Mouse (Mus musculus) ES-CJ7 (cell line): ENCODE data around the gene Mrps24.

Source experiments
- DNase-seq: peaks from one replicate; pipeline ENCODE4 v3.0.0; 2011; ENCODE audit warnings: low read depth, low spot score

The Mrps24 gene

DNA sequence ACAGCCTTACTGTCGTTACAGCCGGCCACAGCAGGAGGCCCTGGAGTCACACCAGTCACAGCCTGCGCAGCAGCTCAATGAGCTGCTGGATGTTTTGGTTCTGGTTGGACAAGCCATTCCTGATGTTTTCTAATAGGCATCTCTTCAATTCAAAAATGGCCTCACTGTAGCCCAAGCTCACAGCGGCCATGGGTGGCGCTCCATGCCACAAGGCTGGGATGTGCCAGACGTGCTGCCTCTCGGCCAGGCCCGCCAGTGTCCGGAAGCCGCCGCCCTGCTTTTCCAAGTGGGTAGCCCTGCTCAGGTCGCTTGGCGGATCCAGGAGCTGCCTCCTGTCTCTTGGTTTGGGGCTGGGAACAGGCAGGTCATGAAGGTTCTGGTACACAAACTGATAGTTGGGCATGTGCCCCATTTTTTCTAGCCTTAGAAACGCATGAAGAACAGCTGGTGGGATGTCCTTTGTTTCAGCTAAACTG, at the start of gene Mrps24:
Mrps24 (minus strand) TSS at position 51 of the 476 bp plus-strand sequence.
- no peak for DNase-seq

DNA sequence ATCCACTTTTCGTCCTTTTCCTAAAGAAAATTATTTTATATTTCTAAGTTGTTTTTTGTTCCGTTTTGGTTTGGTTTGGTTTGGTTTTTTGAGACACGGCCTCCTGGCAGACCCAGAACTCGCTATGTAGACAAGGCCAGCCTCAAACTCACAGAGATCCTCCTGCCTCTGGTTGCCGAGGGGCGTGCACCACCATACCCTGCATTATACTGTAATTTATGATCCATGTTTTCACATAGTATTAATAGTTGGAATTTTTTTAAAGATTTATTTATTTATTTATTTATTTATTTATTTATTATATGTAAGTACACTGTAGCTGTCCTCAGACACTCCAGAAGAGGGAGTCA, 47.1 kb upstream of the Mrps24 start:
- DNase-seq, result peak; percentile 27

DNA sequence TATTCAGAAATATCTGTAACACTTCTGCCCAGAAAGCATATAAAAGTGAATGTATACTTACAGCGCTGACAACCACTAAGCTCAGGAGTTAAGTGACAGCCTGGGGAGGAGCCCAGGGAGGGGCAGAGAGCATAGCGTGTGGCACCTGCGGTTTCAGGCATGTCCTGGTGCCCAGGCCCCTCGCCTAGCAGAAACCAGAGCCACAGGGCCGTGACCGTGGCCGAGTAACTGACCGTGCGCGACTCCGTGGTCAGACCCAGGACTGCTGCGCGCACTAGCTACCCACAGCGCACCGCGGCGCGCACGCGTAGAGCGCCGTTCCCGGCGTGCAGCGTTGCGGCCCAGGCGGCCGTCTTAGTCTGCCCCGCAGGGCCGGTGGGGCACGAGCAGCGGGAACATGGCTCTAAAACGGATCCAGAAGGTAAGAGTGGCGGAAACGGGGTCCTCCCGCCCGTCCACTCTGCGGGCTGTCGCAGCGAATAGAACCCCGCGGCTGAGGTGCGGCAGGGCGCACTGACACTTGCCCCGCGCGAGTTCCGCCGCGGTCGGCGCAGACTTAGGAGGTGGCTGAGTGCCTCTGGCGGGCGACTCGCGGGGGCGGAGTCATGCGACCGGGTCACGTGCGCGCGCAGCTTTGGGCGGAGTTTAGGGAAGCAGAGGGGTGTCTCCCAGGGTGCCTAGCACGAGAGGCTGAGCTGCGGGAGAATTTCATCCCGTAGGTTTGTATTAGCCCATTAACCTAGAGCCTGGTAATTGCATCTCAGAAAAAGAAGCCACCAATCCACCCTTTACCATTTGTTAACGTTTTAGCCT, 46.5 kb upstream of the Mrps24 start, which contains the start of gene Urgcp:
Urgcp (minus strand) TSS at position 557 of the 813 bp plus-strand sequence.
- DNase-seq, result peak; percentile 96

DNA sequence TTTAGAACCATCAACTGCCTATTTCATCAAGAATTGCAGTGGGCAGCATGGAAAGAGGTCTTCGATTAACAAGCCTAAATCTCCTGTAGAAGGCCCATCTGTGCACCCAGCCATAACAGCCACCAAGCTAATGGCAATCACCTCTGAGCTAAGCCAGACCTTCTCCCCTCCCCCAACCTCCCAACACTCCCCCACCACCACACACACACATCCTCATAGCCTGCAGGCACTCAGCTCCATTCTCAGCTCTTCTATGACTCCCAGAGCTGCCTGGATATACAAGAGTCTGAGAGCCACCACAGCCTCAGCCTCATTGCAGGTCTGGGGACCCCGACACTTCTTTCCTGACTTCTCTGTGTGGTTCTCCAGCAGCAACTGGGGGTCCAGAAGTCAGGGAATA, 38.3 kb upstream of the Mrps24 start:
- DNase-seq, result no peak

DNA sequence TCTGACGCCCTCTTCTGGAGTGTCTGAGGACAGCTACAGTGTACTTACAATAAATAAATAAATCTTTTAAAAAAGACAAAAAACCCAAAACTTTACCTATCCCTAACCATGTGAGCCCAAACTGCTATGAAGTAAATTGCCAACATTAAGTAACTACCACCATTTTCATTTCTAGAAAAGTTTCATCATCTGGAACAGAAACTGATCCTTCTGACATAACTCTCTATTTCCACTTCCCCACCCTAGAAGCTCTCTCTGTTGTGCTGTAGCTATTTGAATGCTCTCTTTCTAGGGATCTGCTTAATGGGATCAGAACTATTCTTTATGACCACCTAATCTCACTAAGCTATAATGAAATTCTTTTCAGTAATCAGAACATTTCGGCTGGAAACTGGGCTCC, 29.5 kb upstream of the Mrps24 start:
- no peak for DNase-seq

DNA sequence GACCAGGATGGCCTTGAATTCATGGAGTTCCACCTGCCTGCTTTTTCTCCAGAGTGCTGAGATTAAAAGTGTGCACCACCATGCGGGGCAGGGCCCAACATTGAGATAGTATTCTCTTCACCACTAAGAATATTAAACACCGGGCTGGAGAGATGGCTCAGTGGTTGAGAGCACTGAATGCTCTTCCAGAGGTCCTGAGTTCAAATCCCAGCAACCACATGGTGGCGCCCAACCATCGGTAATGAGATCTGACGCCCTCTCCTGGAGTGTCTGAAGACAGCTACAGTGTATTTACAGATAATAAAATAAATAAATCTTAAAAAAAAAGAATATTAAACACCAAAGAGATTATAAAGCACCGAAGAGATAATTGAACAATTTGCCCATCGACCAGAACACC, 26.6 kb upstream of the Mrps24 start:
- DNase-seq, result no peak

DNA sequence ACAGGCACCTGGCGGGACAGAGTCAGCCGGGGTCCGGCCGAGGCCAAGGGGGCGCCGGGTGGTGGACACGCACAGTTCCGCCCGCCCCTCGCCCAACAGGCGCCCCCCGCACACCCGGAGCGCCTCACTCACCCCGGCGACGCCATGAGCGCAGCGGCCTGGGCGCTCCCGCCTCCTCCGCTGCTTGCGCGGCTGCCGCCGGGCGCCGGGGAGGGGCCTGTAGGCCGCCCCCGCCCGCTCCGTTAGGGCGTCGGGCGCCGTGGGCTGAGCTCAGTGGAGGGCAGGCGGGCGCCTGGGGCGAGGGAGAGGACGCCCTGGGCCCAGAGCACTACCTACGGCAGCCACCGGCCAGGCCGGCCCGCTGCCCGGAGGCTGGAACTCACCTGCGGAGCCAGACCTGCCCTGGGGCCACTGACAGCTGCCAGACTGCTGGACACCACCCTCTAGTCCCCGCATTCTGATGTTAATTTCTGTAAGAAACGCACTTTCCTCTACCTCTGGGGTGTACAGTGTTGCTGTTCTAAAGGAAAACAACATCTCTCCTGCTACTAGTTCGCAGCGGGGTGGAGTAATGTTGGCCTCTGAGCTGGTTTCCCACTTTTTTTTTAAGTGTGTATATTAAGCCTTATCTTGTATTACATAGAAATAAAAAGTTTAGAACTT, 25.6 kb upstream of the Mrps24 start:
- DNase-seq, result peak; percentile 81

DNA sequence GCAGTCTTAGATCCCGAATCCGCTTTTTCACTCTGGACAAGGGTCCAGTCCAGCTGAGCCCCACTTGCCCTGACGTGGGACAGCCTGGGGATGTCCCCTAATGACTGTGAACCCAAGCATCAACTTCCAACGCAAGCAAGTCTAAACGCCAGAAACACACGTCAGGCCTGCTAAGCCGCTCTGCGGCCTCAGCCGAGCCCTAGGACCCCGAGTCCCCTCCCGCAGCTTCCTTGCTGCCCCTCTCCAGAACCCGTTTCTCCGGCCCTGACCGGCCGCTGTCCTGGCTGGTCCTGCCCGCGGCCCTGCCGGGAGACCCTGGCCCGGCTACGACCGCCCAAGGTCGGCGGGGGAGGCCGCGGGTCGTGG, 25.1 kb upstream of the Mrps24 start:
- no peak for DNase-seq

DNA sequence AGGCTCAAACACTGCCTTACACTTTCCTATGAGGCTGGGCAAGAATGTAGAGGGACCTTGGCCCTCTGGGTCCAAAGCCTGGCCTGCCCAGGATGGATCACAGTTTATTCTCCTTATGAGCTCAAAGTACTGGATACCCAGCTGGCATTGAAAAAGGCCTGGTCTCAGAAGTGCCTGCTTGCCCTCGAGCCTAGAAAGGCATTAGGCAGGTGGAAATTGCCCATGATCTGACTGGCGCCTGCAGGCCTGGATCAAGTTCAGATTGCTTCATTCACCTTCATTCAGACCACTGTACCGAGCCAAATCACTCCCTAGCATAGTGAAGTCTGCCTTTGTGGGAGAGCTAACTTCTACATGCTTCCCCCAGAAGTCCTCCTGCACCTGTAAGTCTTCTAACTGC, 24.4 kb upstream of the Mrps24 start:
- DNase-seq, result no peak

DNA sequence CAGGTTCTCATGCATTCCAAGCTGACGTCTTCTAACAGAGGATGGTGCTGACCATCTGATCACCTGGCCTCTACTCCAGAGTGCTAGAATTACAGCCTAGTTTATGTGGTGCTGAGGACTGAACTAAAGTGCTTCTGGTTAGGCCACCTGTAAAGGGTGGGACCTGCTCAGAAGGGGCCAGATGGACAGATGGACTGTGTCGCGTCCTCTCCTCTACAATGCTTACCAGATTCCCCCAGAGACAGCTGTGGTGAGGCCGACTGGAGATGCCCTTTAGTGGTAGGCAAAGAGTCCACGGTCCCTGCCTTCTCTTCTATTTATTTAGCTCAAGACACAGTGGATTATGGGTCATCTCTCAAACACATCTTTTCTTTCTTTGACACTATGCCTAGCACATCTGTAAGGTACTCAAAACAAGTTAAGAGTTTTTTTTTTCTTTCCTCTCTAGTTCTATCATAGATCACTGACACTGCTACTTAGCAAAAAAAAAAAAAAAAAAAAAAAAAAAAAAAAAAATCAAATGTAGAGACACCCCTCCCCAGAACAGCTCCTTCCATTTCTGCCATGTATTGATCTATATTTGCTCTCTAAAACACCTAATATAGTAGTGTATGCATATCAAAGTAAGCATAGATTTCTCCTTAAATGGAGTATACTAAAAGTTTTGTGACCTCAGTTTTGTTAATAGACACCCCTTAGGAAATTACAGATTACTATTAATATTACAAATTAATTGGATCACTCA, 23.6 kb upstream of the Mrps24 start:
- DNase-seq, result no peak

DNA sequence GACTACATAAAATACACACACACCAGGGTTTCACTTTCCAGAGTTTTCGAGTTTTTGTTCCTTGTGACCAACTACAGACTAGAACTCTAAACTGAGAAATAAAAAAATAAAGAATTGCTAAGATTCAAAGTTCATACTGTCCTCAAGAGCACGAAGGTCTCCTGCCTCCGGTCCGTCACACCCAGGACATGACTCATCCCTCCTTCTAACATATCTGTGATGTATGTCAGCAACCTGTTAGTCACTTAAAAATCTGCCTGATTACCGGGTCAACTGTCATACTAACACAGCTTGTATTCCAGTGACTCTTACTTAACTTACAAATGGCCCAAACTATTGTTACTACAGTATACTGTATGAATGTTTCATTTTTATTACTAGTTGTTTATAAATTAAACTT, 21.7 kb upstream of the Mrps24 start:
- no peak for DNase-seq

DNA sequence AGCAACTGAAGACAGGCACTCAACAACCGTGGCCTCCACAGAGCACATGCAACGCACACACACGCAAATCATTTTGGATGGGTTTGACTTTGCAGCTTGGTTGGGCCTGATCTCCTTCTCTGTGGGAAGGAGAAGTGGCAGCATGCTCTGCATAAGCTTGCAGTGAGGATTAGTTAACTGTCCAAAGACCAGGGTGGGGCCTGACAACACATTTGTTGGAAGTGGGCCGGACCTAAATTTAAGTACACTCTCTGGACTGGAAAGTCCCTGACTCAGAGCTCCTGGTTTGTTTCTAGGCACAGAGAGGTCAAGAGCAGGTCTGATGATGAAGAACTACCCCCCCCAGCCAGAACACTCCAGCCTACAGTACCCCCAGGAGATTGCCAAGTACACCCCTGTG, 18.8 kb upstream of the Mrps24 start:
- DNase-seq, result no peak

DNA sequence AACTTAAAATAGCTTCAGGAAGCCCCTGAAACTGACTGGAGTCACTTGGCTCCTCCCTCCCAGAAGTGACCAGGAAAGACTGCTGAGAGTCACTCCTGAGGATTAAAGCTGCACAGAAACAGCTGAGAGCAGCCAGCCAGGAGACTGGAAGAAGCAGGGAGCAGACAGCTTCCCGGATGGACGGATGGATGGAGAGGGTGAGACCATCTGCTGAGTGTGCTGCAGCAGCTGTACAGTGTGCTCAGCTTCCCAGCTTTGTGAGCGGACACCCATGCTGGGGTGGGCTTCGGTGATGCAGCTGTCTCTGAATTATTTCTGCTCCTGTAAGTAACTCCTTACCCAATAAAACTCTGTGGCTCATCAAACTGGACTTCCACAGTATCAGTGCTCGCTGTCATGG, 16.9 kb upstream of the Mrps24 start:
- no peak for DNase-seq

DNA sequence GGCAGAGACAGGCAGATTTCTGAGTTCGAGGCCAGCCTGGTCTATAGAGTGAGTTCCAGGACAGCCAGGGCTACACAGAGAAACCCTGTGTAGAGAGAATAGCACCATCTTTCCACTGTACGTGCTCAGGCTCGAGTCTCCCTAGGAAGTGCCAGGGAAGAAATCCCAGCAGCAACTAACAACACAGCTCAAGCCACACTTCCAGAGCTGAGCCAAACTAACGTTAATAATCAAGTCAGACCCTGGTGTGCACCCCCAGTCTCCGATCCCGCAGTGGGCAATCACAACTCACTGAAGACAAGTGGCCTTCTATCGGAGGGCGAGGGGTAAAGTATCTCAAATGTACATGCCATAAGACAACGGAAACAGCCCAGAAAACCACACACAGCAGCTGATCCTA, 14.1 kb upstream of the Mrps24 start:
- no peak for DNase-seq

DNA sequence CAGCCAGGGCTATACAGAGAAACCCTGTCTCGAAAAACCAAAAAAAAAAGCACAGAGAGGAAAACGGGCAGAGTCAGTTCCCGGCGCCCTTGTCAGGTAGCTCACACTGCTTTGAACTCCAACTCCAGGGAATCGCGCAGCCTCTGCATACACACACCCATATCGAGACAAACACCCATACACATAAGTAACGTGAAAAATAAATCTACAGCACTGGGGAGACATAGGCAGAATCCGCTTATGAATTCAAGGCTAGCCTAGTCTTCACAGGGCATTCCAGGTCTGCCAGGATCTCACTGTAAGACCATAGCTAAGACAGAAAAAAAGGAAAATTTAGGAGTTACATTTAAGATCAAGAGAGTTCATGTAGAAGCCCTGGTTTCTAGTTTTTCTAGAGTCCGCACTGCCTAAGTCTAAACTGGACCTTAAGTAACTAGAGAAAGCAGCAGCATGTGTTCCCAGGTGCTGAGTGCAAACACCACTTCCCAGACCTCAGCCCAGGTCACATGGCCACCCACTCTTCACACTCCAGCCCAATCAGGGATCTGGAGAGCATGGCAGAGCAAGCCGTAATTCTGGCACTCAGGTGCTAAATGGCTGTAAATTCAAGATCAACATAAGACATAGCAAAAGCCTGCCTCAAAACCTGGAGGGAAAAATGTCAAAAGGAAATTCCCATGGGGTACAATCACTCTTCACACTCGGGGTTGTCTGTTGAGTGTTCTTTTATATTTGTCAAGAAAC, 3.3 kb upstream of the Mrps24 start:
- DNase-seq, result no peak

DNA sequence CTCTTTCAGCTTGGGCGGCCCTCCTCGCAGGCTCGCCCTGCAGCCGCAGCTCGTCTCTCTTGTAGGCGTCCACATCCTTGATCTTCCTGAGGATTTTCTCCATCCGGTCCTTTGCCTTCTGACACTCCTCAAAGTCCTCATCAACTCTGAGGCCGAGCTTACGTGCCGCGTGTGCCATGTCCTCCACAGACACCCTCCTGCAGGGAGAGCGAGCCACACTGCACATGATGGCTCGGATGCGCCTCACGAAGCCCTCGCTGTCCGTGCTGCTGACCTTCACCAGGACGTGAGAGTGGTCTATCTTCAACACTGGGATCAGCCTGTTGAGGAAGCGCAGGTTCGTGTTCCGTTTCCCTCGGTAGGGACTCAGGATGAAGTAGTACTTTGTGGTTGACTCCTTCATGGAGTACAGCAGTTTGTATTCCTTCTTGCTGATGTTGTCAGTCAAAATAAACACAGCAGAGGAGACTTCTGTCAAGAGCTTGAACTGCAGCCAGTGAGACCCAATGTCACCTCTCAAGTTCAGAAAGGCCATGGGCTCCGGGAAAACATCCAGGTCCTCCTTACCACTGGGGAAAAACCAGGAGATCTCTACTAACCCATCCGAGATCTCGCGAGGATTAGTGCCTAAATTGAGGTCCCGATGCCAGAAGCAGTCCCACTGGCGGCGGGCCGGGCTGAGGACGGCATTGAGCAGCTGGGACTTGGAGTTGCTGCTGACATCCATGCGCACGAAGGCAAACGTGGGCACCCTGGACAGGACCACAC, 1.6 kb upstream of the Mrps24 start:
- DNase-seq, result peak; percentile 68

DNA sequence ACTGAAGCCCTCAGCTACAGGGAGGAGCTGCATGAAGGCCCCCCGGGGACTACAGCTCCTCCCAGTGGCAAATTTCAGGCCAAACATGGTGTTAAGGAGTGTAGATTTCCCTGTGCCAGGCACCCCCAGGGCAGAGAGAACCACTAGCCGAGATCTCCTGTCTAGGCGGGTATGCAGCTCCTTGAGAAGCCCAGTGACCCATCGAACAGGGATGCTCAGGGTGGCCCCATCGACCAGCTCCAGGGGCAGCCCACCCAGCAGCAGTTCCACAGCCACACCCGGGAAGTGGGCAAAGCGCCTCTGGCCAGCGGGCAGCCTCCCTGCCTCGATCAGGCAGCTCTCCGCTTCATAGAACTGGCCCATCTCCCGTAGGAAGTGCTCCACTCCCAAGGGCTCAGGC, 766 bp upstream of the Mrps24 start:
- DNase-seq, result no peak

DNA sequence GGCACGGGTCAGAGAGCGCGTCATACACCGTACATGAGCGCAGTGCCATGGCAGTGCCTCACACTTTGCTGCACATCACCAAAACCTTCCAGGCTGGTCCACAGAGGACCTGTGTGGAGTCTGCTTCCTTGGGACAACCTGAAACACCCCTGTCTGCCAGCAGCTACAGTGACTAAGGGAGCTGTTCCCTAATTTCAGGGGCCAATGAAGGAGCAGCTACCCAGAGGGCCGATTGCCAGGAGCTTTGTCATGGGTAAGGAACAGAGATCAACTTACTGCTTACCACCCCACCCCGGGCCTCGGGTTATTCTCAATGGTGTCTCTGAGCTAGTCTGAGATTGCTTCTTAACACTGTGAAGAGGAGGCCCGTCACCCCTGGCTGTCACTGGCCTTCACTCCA, 301 bp downstream of the Mrps24 start:
- no peak for DNase-seq

DNA sequence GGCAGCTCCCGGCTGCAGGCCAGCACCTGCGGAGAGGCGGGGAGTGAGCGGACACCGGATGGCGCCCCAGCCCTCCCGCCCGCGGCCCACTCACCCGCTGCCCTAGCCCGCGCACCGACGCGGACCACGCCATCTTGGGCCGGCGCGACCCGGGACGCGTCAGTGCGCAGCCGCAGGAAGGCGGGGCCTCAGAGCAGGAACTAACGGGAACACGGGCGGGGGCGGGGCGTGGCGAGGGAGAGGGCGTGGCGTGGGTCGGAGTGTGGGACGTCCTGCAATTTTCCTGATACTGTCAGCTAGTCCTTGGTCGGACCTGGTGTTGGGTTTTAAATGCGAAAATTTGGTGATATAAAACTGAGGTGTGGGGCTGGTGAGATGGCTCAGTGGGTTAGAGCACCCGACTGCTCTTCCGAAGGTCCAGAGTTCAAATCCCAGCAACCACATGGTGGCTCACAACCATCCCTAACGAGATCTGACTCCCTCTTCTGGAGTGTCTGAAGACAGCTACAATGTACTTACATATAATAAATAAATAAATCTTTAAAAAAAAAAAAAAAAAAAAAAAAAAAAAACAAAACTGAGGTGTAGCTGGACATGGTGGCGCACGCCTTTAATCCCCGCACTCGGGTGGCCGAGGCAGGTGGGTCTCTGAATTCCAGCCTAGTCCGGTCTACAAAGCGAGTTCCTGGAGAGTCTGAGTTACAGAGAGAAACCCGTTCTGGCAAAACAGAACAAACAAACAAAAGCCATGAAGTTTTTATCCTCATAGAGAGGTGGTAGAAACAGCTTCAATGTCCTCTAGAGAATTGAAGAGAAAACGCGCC, 7.7 kb downstream of the Mrps24 start:
- DNase-seq, result peak; percentile 91

DNA sequence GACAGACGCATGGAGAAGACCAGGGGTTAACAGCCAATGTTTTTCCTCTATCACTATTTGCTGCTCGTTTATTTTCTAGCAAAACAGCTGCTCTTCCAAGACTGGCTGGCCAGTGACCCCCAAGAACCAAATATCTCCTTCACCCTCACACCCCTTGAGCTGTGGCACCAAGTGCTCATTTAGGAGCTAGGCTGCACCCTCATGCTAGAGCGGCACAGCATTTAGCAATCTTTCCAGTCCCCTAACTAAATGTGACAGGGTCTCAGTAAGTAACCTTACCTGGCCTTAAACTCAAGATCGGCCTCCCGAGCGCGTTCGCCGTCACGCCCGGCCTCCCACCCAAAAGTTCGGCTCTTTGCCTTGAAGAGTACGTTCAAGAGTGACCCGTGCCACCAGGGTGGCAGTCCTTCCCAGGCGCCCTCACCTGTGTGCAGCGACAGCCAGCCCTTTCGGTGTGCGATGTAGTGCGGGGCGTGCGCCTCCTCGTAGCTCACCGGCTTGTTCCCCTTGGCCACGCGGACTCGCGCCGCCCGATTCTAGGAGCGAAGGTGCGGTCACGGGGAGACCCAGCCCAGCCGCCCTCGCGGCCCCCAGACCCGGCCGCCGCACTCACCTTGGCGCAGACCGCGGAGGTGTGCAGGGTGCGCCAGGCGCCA, 8.5 kb downstream of the Mrps24 start:
- peak; percentile 10 for DNase-seq
